Mouse (Mus musculus) left cerebral cortex, postnatal 25 days (tissue): ENCODE measurements at regions not wholly inside any gene's neighbourhood (a gene's known extent, or its start where the extent isn't known, plus 50 kb on each side); places are given as distances from the start of the nearest gene placed in this dataset.

Experiments
- DNase-seq, 2 experiments: peaks; one replicate each; pipeline ENCODE4 v3.0.0; 2022; ENCODE audit warnings: low spot score in 2 of 2, mixed read lengths in 1 of 2
- intact Hi-C: fragments of 180-260 bp; cut with DNase I; formaldehyde crosslinking; loops from one replicate; pipeline ENCODE4 v1.15.1; 2025

DNA sequence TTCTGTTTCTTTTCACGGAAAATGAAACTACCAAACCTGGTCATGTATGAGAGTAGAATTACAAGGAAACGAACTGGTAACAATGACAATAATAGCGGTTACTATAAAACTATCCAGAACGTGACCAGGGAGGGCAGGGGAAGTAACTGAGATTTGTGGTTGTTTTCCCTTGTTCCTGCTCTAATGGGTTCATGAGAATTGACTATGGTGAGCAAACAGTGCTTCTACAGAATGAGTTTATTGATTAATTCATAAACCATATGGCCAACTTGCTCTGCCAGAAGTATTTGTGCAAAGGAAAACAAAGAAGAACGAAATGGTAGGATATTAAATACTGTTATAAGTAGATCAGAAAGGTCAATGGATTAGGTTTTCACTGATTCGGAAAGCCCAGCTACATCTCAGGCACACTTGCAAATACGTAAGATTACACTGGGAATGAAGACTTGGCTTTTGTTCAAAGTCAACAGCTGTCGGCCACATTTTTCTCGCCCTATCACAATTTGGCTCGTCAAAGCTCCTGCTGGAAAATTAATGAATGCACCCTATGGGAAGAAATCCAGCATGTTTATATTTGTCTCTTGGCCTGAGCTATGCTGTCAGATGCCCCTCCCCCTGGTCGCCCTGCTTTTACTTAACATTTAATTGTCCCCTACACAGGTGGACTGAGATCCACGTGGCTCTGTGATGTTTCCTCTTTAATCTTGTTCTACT is 73.6 kb upstream of the Tent5a start:
- DNase-seq = no peak
- intact Hi-C loops = no loop called here

DNA sequence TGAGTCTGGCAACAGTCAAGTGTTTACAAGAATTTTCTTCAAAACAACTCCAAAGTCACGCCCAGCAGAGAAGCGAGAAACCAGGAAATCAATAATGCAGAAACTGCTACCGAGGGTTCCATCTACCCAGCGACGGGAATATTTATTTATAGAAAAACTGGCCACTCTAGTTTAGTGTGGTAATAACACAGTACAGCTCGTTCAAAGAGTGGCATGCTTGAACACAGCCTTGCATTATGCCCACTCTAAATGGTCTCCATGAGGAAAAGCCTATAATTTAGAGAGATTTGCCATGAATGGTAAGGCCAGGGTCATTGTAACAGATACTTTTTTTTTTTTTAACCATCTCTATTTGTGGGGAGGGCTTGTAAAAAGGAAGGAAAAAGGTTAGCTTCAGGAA is 67.8 kb upstream of the Tent5a start:
- DNase-seq = no peak
- intact Hi-C loops = no loop called here

DNA sequence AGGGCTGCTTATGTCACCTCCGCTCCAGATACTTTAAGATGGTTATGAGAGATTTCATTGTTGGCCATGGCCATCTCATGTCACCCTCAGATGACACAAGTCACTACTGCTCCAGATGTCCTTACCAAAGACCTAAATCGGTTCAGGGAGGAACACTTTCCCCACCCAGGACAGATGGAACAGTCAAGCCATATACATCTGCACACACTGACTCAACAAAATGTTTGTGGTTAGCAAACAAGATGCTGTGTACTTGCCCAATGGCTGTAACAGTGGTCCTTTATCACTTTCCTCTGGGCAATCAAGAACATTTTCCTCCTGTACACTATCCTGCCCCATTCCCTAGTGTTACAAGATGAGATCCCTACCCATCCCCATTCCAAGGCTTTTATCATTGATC is 64.1 kb upstream of the Tent5a start:
- intact Hi-C loops = no loop called here
- no peak for DNase-seq

DNA sequence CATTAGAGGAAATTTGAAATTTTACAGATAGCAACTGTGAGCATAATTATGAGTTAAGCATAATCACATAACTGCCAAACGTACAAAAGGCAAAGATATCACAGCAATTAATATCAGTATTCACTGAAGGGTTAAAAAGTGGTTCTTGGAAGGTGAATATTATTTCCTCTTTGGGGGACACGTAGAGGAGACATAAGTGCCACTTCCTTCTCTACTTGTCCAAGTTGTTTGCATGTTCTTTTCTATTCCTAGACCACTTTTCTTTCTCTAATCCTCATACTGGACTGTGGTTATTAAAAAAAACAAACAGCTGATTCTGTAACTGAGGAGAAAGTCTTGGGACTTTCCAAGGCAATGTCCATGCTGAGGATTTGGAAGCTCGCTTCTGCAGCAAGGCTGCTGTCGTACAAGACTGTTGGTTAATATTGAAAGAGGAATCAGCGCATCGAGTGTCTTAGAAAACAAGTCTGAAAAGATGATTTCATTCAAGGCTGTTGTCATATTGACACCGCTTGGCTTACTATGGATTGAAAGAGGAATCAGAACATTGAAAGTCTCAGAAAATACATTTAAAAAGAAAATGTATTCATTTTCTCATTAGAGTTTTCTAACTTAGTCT is 61.7 kb upstream of the Tent5a start:
- intact Hi-C loops = no loop called here
- no peak for DNase-seq

DNA sequence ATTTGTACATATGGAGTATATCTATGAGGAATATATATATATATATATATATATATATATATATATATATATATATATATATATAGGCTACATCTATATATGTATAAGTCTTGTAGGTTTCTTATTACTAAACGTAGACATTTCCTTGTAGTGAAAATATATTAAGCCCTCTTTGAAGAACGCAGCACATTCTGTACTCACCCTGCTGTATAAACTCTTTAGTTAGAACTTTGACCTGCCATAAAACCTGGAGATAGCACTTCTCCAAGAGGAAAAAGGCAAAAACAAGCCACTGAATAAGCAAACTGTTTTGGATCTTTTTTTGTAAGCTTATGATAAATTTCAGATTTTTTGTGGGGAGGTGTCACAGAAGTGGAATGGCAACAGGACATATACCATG is 55.3 kb upstream of the Tent5a start:
- no peak for DNase-seq
- intact Hi-C loops = no loop called here

DNA sequence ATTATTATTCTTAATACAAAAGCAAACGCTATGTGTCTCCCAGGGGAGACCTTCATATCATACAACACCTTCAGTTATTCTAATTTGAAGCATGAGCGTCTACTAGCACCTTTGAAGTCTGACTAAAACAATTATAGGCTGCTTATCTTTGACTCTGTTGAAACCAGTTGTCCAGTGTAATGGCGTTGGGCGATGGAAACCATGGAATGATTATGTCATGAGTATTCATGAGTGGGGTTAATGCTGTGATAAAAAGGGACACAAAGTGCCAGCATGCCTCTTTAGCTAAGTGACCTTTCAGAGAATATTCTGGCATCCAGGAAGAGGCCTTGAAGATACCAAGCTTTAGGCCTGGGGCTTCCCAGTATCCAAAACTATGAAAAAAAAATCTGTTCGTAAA is 53.6 kb upstream of the Tent5a start:
- intact Hi-C loops = no loop called here
- no peak for DNase-seq

DNA sequence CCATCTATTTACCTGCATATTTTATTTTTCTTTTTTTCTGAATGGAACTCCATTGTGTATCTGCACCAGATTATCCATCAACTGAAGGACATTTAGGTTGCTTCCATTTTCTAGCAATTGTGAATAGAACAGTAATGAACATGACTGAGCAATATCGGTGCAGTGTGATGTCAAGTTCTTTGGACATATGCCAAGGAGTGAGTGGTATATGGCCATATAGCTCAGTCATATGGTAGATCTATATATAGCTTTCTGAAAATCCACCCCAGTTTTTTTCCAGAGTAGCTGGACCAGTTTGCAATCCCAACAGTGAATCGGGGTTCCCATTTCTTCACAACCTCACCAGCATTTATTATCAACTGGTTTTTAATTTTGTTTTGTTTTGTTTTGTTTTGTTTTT is 52.0 kb upstream of the Tent5a start:
- intact Hi-C loops = no loop called here
- DNase-seq = no peak
